Mouse (Mus musculus): ENCODE measurements around the gene Elavl4. TPM values are rescaled to one million over a fixed set of nuclear protein-coding genes. Genes with fewer than 3 reads are reported as not detected.

Gene Elavl4
- polyA plus RNA-seq (2014; fragmentation: Illumina TruSeq; extraction: RNeasy Lipid Tissue Mini Kit (QIAGEN cat#74804)) = 3.4 TPM

GRCm38 (mm10) chr4:110351178-110352000 is at the start of gene Elavl4:
Elavl4 (minus strand) TSS chr4:110351909.

GRCm38 (mm10) chr4:110397618-110398045 is 45.9 kb upstream of the Elavl4 start, which contains the start of gene Agbl4:
Agbl4 (plus strand) TSS chr4:110397661.

Other genes with a start within 250 kb of the Elavl4 start
- gene Agbl4, start 45.8 kb upstream of the Elavl4 start, polyA plus RNA-seq (2014; fragmentation: Illumina TruSeq; extraction: RNeasy Lipid Tissue Mini Kit (QIAGEN cat#74804)) = 0.66 TPM